Mouse (Mus musculus) MEL (cell line): ENCODE results near the gene Ccdc63.

Source experiments
- CHD1 ChIP-seq: IDR thresholded peaks from 2 replicates; pipeline ENCODE4 v1.6.1; 2012; ENCODE audit warnings: low read depth, mild to moderate bottlenecking, inconsistent platforms, low read length, improper control_type of control experiment
- CTCF ChIP-seq, 3 experiments: IDR thresholded peaks in 2 of 3; conservative IDR thresholded peaks in 1 of 3; 2 replicates each; pipeline ENCODE4 v1.5.1; 2011 to 2012; ENCODE audit warnings: low read length in 3 of 3, low read depth in 2 of 3, mild to moderate bottlenecking in 2 of 3, improper control_type of control experiment in 1 of 3, inconsistent platforms in 1 of 3, mixed read lengths in 1 of 3, moderate library complexity in 1 of 3; ENCODE audit not compliant: control insufficient read depth in 1 of 3, insufficient read depth in 1 of 3, poor library complexity in 1 of 3, severe bottlenecking in 1 of 3
- E2F4 ChIP-seq: IDR thresholded peaks from 2 replicates; pipeline ENCODE4 v1.6.1; 2011; ENCODE audit warnings: low read depth, low read length, improper control_type of control experiment, borderline replicate concordance
- GATA1 ChIP-seq: IDR thresholded peaks from 2 replicates; pipeline ENCODE4 v1.6.1; 2011; ENCODE audit warnings: low read depth, low read length, improper control_type of control experiment
- KAT2A ChIP-seq: conservative IDR thresholded peaks from 2 replicates; pipeline ENCODE4 v1.6.1; 2012; ENCODE audit warnings: low read depth, low read length, improper control_type of control experiment, inconsistent platforms
- MAX ChIP-seq: IDR thresholded peaks from 2 replicates; pipeline ENCODE4 v1.6.1; 2011; ENCODE audit warnings: low read length, improper control_type of control experiment
- POLR2A ChIP-seq, 2 experiments: IDR thresholded peaks; 2 replicates each; pipeline ENCODE4 v1.6.1; 2011 to 2012; ENCODE audit warnings: low read length in 2 of 2, mild to moderate bottlenecking in 2 of 2, control low read depth in 1 of 2, improper control_type of control experiment in 1 of 2, low read depth in 1 of 2, moderate library complexity in 1 of 2; ENCODE audit not compliant: control insufficient read depth in 1 of 2, insufficient read depth in 1 of 2, poor library complexity in 1 of 2
- POLR2AphosphoS2 ChIP-seq: IDR thresholded peaks from 2 replicates; pipeline ENCODE4 v1.6.1; 2011; ENCODE audit warnings: low read length, improper control_type of control experiment
- SMC3 ChIP-seq: IDR thresholded peaks from 2 replicates; pipeline ENCODE4 v1.6.1; 2011; ENCODE audit warnings: low read depth, low read length, improper control_type of control experiment
- UBTF ChIP-seq: IDR thresholded peaks from 2 replicates; pipeline ENCODE4 v1.6.1; 2012; ENCODE audit warnings: low read depth, mild to moderate bottlenecking, inconsistent platforms, low read length, improper control_type of control experiment, moderate library complexity, borderline replicate concordance; ENCODE audit not compliant: insufficient read depth
- ZKSCAN1 ChIP-seq: IDR thresholded peaks from 2 replicates; pipeline ENCODE4 v1.6.1; 2012; ENCODE audit warnings: low read depth, mild to moderate bottlenecking, inconsistent platforms, low read length, improper control_type of control experiment, moderate library complexity

- TF ChIP-seq CTCF (IDR thresholded peaks at IDR 0.05 in 2 of 3, conservative IDR thresholded peaks at IDR 0.05 in 1 of 3; ENCODE audit: control insufficient read depth in 1 of 3, insufficient read depth in 1 of 3, low read depth in 2 of 3, low read length in 3 of 3, poor library complexity in 1 of 3, severe bottlenecking in 1 of 3): no peak
- no peak for TF ChIP-seq UBTF
- no peak for TF ChIP-seq POLR2A (IDR thresholded peaks at IDR 0.05; ENCODE audit: control insufficient read depth in 1 of 2, insufficient read depth in 1 of 2, low read depth in 1 of 2, low read length in 2 of 2, poor library complexity in 1 of 2)
- TF ChIP-seq GATA1: no peak
- no peak for TF ChIP-seq MAX
- no peak for TF ChIP-seq E2F4
- no peak for TF ChIP-seq CHD1
- TF ChIP-seq KAT2A: no peak
- no peak for TF ChIP-seq POLR2AphosphoS2
- TF ChIP-seq ZKSCAN1: no peak
- no peak for TF ChIP-seq SMC3
Measured at GRCm38 (mm10) chr5:122094439-122094838, 46.2 kb downstream of the Ccdc63 start.
